Mouse (Mus musculus): Measurements from ENCODE around the gene Hoxd9. TPM values are rescaled to one million over a fixed set of nuclear protein-coding genes. Genes with fewer than 3 reads are reported as not detected.

The Hoxd9 gene
- polyA plus RNA-seq, 1 experiment from 2014 or later, result not detected

- peak; percentile 90 for DNase-seq (ENCODE audit: low spot score)
- peaks cover 96% of the 10 kb centered on the region for H3K27me3 ChIP-seq (replicated peaks; ENCODE audit: control insufficient read depth, insufficient read depth, low read length)
- no peak overlapping the region for H3K4me2 ChIP-seq (ENCODE audit: low read length)
- no peak overlapping the region for H3K27ac ChIP-seq (ENCODE audit: low read depth, low read length)
- no peak overlapping the region for H3K9ac ChIP-seq (ENCODE audit: low read length)
- no peak overlapping the region for H3K4me3 ChIP-seq (ENCODE audit: low read depth, low read length)
- no peaks in the 10 kb centered on the region for H3K9me3 ChIP-seq (replicated peaks; ENCODE audit: control insufficient read depth, low read length)
- no peak for ATAC-seq
- no peaks in the 10 kb centered on the region for H3K36me3 ChIP-seq (ENCODE audit: control insufficient read depth, insufficient read depth, low read length)
- H3K4me1 ChIP-seq (ENCODE audit: control insufficient read depth, insufficient read depth, low read length), result peaks cover 12% of the 10 kb centered on the region; the same call in 1 of the 2 replicates
- WGBS, result 12% methylated on average over 17 of the region's 17 CpGs
These were observed 4.7 kb downstream of the Hoxd9 start for GRCm38 (mm10) chr2:74701949-74702819.

GRCm38 (mm10) chr2:74702820-74703219 is 5.3 kb downstream of the Hoxd9 start:
- Histone ChIP-seq H3K36me3 (ENCODE audit: control insufficient read depth, insufficient read depth, low read length) (no peaks in the 10 kb centered on the region), H3K27ac (ENCODE audit: low read depth, low read length) (no peak overlapping the region), H3K9ac (ENCODE audit: low read length) (no peak overlapping the region), H3K27me3 (replicated peaks; ENCODE audit: control insufficient read depth, insufficient read depth, low read length) (peaks cover 96% of the 10 kb centered on the region), H3K9me3 (replicated peaks; ENCODE audit: control insufficient read depth, low read length) (no peaks in the 10 kb centered on the region), H3K4me2 (ENCODE audit: low read length) (no peak overlapping the region), H3K4me3 (ENCODE audit: low read depth, low read length) (no peak overlapping the region), H3K4me1 (ENCODE audit: control insufficient read depth, insufficient read depth, low read length) (peaks cover 10% of the 10 kb centered on the region; the same call in 1 of the 2 replicates)
- 10% methylated on average over 6 of the region's 6 CpGs for WGBS
- ATAC-seq (no peak), DNase-seq (ENCODE audit: low spot score) (no peak)

- Histone ChIP-seq H3K27ac (ENCODE audit: low read depth, low read length) (no peak overlapping the region), H3K4me3 (ENCODE audit: low read depth, low read length) (no peak overlapping the region), H3K9ac (ENCODE audit: low read length) (no peak overlapping the region), H3K4me2 (ENCODE audit: low read length) (no peak overlapping the region), H3K9me3 (replicated peaks; ENCODE audit: control insufficient read depth, low read length) (no peaks in the 10 kb centered on the region), H3K36me3 (ENCODE audit: control insufficient read depth, insufficient read depth, low read length) (no peaks in the 10 kb centered on the region), H3K4me1 (ENCODE audit: control insufficient read depth, insufficient read depth, low read length) (peaks cover 5% of the 10 kb centered on the region; the same call in 1 of the 2 replicates), H3K27me3 (replicated peaks; ENCODE audit: control insufficient read depth, insufficient read depth, low read length) (peaks cover 96% of the 10 kb centered on the region)
- DNase-seq (ENCODE audit: low spot score) (no peak), ATAC-seq (no peak)
- 2% methylated on average over 10 of the region's 10 CpGs for WGBS
These were observed 5.8 kb downstream of the Hoxd9 start for GRCm38 (mm10) chr2:74703317-74703716.

DNA sequence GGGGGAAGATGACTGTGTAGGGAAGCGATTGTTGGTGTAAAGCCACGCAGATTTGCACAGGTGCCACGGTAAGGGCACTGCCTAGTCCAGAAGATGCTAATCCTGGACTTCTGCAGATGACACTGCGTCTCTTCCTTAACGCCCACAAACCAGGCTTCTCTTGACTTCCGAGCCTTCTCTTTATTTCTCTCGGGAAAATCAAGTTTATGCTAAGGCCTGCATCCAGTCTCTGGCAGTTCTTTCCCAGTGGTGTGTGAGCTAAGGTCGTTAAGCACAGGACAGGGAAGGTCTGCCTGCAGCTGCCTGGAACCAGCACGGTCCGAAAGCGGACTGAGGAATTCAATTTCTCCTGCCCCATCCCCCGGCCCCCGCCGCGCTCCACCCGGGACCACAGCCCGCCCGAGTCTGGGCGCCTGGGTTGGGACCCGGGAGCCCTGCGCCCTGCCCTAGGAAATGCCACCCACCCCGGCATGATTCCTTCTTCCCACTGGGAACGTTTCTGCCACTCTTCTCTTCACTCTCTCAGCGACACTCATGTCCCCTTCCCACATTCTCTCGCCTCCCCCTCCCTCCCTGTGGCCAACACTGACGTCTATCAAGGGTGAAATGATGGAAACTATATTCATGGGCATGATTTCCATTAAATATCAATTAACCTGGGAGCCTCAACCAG is 6.3 kb downstream of the Hoxd9 start:
- Histone ChIP-seq H3K9me3 (replicated peaks; ENCODE audit: control insufficient read depth, low read length) (no peaks in the 10 kb centered on the region), H3K36me3 (ENCODE audit: control insufficient read depth, insufficient read depth, low read length) (no peaks in the 10 kb centered on the region), H3K4me2 (ENCODE audit: low read length) (no peak overlapping the region), H3K4me1 (ENCODE audit: control insufficient read depth, insufficient read depth, low read length) (peaks cover 4% of the 10 kb centered on the region; the same call in 1 of the 2 replicates), H3K27ac (ENCODE audit: low read depth, low read length) (no peak overlapping the region), H3K27me3 (replicated peaks; ENCODE audit: control insufficient read depth, insufficient read depth, low read length) (peaks cover 96% of the 10 kb centered on the region), H3K9ac (ENCODE audit: low read length) (no peak overlapping the region), H3K4me3 (ENCODE audit: low read depth, low read length) (no peak overlapping the region)
- DNase-seq (ENCODE audit: low spot score) (no peak), ATAC-seq (no peak)
- under 1% methylated on average over 26 of the region's 26 CpGs for WGBS

- under 1% methylated on average over 50 of the region's 52 CpGs for WGBS
- peaks cover 96% of the 10 kb centered on the region for H3K27me3 ChIP-seq (replicated peaks; ENCODE audit: control insufficient read depth, insufficient read depth, low read length)
- ATAC-seq (peak; percentile 22; the same call in 1 of the 2 replicates), DNase-seq (ENCODE audit: low spot score) (no peak)
- H3K4me1 ChIP-seq (ENCODE audit: control insufficient read depth, insufficient read depth, low read length), result peaks cover 4% of the 10 kb centered on the region; the same call in 1 of the 2 replicates
- H3K27ac ChIP-seq (ENCODE audit: low read depth, low read length), result no peak within 1 kb of the TSS
- H3K36me3 ChIP-seq (ENCODE audit: control insufficient read depth, insufficient read depth, low read length), result no peaks in the 10 kb centered on the region
- peak within 1 kb of the TSS; percentile 21 for H3K4me3 ChIP-seq (ENCODE audit: low read depth, low read length)
- peak within 1 kb of the TSS; percentile 50 for H3K4me2 ChIP-seq (ENCODE audit: low read length)
- H3K9me3 ChIP-seq (replicated peaks; ENCODE audit: control insufficient read depth, low read length), result no peaks in the 10 kb centered on the region
- H3K9ac ChIP-seq (ENCODE audit: low read length), result peak within 1 kb of the TSS; percentile 25; the same call in 1 of the 2 replicates
These were observed 7.0 kb downstream of the Hoxd9 start, which contains the start of gene Hoxd8 for GRCm38 (mm10) chr2:74704393-74704998. TSS of gene Hoxd8 (plus strand) at chr2:74704615.

GRCm38 (mm10) chr2:74704999-74705466 is 7.5 kb downstream of the Hoxd9 start:
- peak overlapping the region; percentile 21 for H3K4me3 ChIP-seq (ENCODE audit: low read depth, low read length)
- DNase-seq (ENCODE audit: low spot score), result no peak
- WGBS, result 0% methylated on average over 53 of the region's 66 CpGs
- H3K9ac ChIP-seq (ENCODE audit: low read length), result peak overlapping the region; percentile 25; the same call in 1 of the 2 replicates
- no peaks in the 10 kb centered on the region for H3K9me3 ChIP-seq (replicated peaks; ENCODE audit: control insufficient read depth, low read length)
- H3K36me3 ChIP-seq (ENCODE audit: control insufficient read depth, insufficient read depth, low read length), result no peaks in the 10 kb centered on the region
- H3K27ac ChIP-seq (ENCODE audit: low read depth, low read length), result no peak overlapping the region
- peak overlapping the region; percentile 50 for H3K4me2 ChIP-seq (ENCODE audit: low read length)
- H3K27me3 ChIP-seq (replicated peaks; ENCODE audit: control insufficient read depth, insufficient read depth, low read length), result peaks cover 96% of the 10 kb centered on the region
- H3K4me1 ChIP-seq (ENCODE audit: control insufficient read depth, insufficient read depth, low read length), result peaks cover 4% of the 10 kb centered on the region; the same call in 1 of the 2 replicates
- peak; percentile 26; the same call in 1 of the 2 replicates for ATAC-seq

DNA sequence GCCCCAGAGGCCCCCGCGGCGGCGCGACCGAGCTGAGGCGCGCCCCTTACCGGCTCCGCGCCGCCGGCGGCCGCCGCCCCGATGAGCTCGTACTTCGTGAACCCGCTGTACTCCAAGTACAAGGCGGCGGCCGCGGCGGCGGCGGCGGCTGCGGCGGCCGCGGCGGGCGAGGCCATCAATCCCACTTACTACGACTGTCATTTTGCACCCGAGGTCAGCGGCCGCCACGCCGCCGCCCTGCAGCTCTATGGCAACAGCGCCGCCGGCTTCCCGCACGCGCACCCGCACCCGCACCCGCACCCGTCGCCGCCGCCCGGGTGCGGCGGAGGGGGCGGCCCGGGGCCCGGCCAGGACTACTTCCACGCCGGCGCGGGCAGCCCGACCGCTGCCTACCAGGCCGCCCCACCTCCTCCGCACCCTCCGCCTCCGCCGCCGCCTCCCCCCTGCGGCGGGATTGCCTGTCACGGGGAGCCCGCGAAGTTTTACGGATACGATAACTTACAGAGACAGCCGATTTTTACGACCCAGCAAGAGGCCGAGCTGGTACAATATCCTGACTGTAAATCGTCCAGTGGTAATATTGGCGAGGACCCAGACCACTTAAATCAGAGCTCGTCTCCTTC is 8.1 kb downstream of the Hoxd9 start:
- no peak for DNase-seq (ENCODE audit: low spot score)
- WGBS, result under 1% methylated on average over 51 of the region's 85 CpGs
- Histone ChIP-seq H3K36me3 (ENCODE audit: control insufficient read depth, insufficient read depth, low read length) (no peaks in the 10 kb centered on the region), H3K4me1 (ENCODE audit: control insufficient read depth, insufficient read depth, low read length) (peaks cover 4% of the 10 kb centered on the region; the same call in 1 of the 2 replicates), H3K9me3 (replicated peaks; ENCODE audit: control insufficient read depth, low read length) (no peaks in the 10 kb centered on the region), H3K27ac (ENCODE audit: low read depth, low read length) (no peak overlapping the region), H3K27me3 (replicated peaks; ENCODE audit: control insufficient read depth, insufficient read depth, low read length) (peaks cover 96% of the 10 kb centered on the region), H3K9ac (ENCODE audit: low read length) (no peak overlapping the region), H3K4me2 (ENCODE audit: low read length) (peak overlapping the region; percentile 50), H3K4me3 (ENCODE audit: low read depth, low read length) (peak overlapping the region; percentile 21)
- ATAC-seq, result peak; percentile 55; the same call in 1 of the 2 replicates

DNA sequence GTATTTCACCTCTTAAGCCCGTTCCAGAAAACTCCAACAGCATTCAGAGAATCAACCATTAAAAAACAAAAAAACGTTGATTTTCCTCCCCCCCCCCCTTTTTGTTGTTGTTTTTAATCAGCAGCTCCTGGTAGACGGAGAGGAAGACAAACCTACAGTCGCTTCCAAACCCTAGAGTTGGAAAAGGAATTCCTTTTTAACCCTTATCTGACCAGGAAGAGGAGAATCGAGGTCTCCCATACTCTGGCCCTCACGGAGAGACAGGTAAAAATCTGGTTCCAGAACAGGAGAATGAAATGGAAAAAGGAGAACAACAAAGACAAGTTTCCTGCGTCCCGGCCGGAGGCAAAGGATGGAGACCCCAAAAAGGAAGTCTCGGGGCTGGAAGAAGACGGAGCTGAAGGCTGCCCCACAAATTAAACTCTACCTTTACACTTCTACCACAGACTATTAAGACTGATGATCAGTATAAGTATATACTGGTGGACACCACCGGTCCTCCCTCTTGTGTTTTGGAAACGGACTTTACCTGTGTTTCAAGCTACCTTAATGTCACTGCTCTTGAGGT is 8.9 kb downstream of the Hoxd9 start:
- H3K4me3 ChIP-seq (ENCODE audit: low read depth, low read length), result no peak overlapping the region
- WGBS, result 2% methylated on average over 13 of the region's 13 CpGs
- peaks cover 4% of the 10 kb centered on the region; the same call in 1 of the 2 replicates for H3K4me1 ChIP-seq (ENCODE audit: control insufficient read depth, insufficient read depth, low read length)
- no peak overlapping the region for H3K9ac ChIP-seq (ENCODE audit: low read length)
- no peaks in the 10 kb centered on the region for H3K36me3 ChIP-seq (ENCODE audit: control insufficient read depth, insufficient read depth, low read length)
- DNase-seq (ENCODE audit: low spot score) (no peak), ATAC-seq (no peak)
- H3K27ac ChIP-seq (ENCODE audit: low read depth, low read length), result no peak overlapping the region
- no peaks in the 10 kb centered on the region for H3K9me3 ChIP-seq (replicated peaks; ENCODE audit: control insufficient read depth, low read length)
- H3K27me3 ChIP-seq (replicated peaks; ENCODE audit: control insufficient read depth, insufficient read depth, low read length), result peaks cover 94% of the 10 kb centered on the region
- no peak overlapping the region for H3K4me2 ChIP-seq (ENCODE audit: low read length)
